Mouse (Mus musculus) T-cell, adult 66 days (primary cell): ENCODE data around the gene Rmnd5a. TPM values are rescaled to one million over a fixed set of nuclear protein-coding genes. Genes with fewer than 3 reads are reported as not detected.

Source experiments
- total RNA-seq, 2 experiments: library from RNA; stranded (reverse); gene quantifications; 3 replicates in 1 of 2; 4 replicates in 1 of 2; pipeline ENCODE4 v1.2.4; 2023

The Rmnd5a gene
- total RNA-seq, result 10 to 100 TPM; 74.4 to 80.7 TPM

GRCm38 (mm10) chr6:71440492-71441250 lies at the start of gene Rmnd5a:
Gene Rmnd5a, minus strand, starts transcription at chr6:71440637.

DNA sequence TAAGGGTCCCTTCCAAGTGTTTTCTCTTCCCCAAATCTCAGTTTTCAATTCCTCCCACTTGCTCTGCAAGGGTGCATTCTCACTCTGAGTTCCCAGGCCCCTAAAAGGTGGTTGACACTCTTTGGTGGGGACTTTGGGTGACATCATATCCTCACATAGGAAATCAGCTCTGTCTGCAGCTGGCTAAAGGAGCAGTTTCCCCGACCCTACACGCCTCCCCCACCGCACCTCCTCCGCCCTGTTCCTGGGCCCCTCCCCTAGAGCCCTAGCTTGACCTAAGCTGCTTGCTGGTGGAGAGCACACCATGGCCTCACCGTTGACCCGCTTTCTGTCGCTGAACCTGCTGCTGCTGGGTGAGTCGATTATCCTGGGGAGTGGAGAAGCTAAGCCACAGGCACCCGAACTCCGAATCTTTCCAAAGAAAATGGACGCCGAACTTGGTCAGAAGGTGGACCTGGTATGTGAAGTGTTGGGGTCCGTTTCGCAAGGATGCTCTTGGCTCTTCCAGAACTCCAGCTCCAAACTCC lies 67.1 kb downstream of the Rmnd5a start, which contains the start of gene Cd8a:
Gene Cd8a, plus strand, starts transcription at position 179 of the 527 bp plus-strand sequence.

Other genes with a start within 250 kb of the Rmnd5a start
- gene Fabp1, start 240.8 kb downstream of the Rmnd5a start, total RNA-seq, result not detected
- gene Krcc1, start 169.0 kb downstream of the Rmnd5a start, total RNA-seq, result 10 to 100 TPM; 40.6 to 41.1 TPM
- gene Smyd1, start 118.4 kb downstream of the Rmnd5a start, total RNA-seq, result under 1 TPM; 0.67 to 0.95 TPM
- 100 to 1,000 TPM; 303 to 355 TPM for gene Cd8b1, start 117.8 kb downstream of the Rmnd5a start, total RNA-seq
- 100 to 1,000 TPM; 323 to 392 TPM for gene Cd8a, start 67.2 kb downstream of the Rmnd5a start, total RNA-seq
- gene Rnf103, start 53.3 kb upstream of the Rmnd5a start, total RNA-seq, result 10 to 100 TPM; 40.6 to 44.7 TPM
- 10 to 100 TPM; 51.9 to 63.6 TPM for gene Chmp3, start 103.2 kb upstream of the Rmnd5a start, total RNA-seq
- gene Kdm3a, start 192.4 kb upstream of the Rmnd5a start, total RNA-seq, result 100 to 1,000 TPM; 128 to 132 TPM